Mouse (Mus musculus) stomach, embryonic 15.5 days (tissue): ENCODE measurements around the gene Por. TPM values are rescaled to one million over a fixed set of nuclear protein-coding genes. Genes with fewer than 3 reads are reported as not detected.

Source experiments
- ATAC-seq: fragments of 200-750 bp; cut with Nextera tagmentation; 2 replicates; pipeline ENCODE4 v1.8.0; 2017; ENCODE audit warnings: low read depth, moderate number of reproducible peaks, moderate TSS enrichment; ENCODE audit not compliant: insufficient read depth, low FRiP score
- H3K27ac ChIP-seq: fragments of 300-500 bp; sonication (generic); 2 replicates; pipeline ENCODE4 v1.5.1; 2015; ENCODE audit warnings: mild to moderate bottlenecking, inconsistent platforms
- H3K27me3 ChIP-seq: fragments of 300-500 bp; sonication (generic); replicated peaks from 2 replicates; pipeline ENCODE4 v1.6.1; 2015; ENCODE audit warnings: inconsistent platforms
- H3K36me3 ChIP-seq: fragments of 300-500 bp; sonication (generic); 2 replicates; pipeline ENCODE4 v1.6.1; 2015; ENCODE audit warnings: inconsistent platforms
- H3K4me1 ChIP-seq: fragments of 300-500 bp; sonication (generic); 2 replicates; pipeline ENCODE4 v1.6.1; 2015; ENCODE audit warnings: inconsistent platforms
- H3K4me2 ChIP-seq: fragments of 300-500 bp; sonication (generic); 2 replicates; pipeline ENCODE4 v1.6.1; 2015; ENCODE audit warnings: mild to moderate bottlenecking, inconsistent platforms
- H3K4me3 ChIP-seq: fragments of 300-500 bp; sonication (generic); replicated peaks from 2 replicates; pipeline ENCODE4 v1.5.1; 2015; ENCODE audit warnings: inconsistent platforms
- H3K9ac ChIP-seq: fragments of 300-500 bp; sonication (generic); 2 replicates; pipeline ENCODE4 v1.6.1; 2015; ENCODE audit warnings: inconsistent platforms
- H3K9me3 ChIP-seq: fragments of 300-500 bp; sonication (generic); 2 replicates; pipeline ENCODE4 v1.6.1; 2016; ENCODE audit warnings: inconsistent platforms
- WGBS: fragments of 180-500 bp; shearing (Covaris S2); methylation state at CpG from one replicate; pipeline ENCODE4 v1.1.7; 2015; 5-methylcytosine and 5-hydroxymethylcytosine counted together
- microRNA-seq: library from miRNA; unstranded; fragments of <30 nt; microRNA quantifications from one replicate; pipeline ENCODE4, GENCODE M21; 2016
- polyA plus RNA-seq: library from polyadenylated mRNA; unstranded; fragments of >200 nt; fragmentation: Nextera tagmentation; extraction: Ambion mirVana; gene quantifications from 2 replicates; pipeline ENCODE4 v1.2.1, GENCODE M21; 2015

The Por gene
- polyA plus RNA-seq, 1 experiment from 2014 or later: 101 TPM

DNA sequence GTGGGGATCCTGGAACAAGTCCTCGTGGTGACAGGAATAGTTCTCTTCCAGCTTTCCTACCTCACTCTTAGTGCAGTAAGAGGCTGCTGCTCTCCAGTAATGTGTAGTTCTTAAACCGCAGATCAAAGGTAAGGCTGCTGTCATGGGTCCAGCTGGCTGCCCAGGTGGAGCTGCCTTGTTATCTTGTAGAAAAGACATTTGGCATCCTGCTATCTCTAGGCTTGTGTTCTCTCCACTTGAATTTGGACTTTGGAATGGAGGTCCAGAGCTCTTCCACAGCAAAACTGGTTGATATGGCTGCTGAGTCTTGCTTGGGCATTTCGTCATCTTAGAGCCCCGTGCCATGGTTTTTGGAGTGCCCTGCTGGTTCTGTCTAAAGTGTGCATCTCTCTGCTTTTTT, 113.1 kb downstream of the Por start:
- ATAC-seq: no peak
- H3K9ac ChIP-seq: no peak overlapping the region
- no peaks in the 10 kb centered on the region for H3K27me3 ChIP-seq
- peaks cover 52% of the 10 kb centered on the region for H3K36me3 ChIP-seq
- no peaks in the 10 kb centered on the region for H3K9me3 ChIP-seq
- H3K27ac ChIP-seq: no peak overlapping the region
- H3K4me3 ChIP-seq: no peak overlapping the region
- H3K4me1 ChIP-seq: peaks cover 13% of the 10 kb centered on the region
- WGBS: 86% methylated on average over 4 of the region's 4 CpGs
- H3K4me2 ChIP-seq: no peak overlapping the region

Small RNAs within 50 kb of the gene (microRNA-seq; reads per million reads assigned to microRNA genes)
- gene Mir7034: 0.58 reads per million

Other genes starting within 250 kb of the Por start
- 23.3 and 23.8 TPM in 2 replicates for gene Hip1, start 124.9 kb upstream of the Por start, polyA plus RNA-seq
- gene Ccl26, start 106.5 kb upstream of the Por start, polyA plus RNA-seq: not detected in 2 replicates
- 6.7 and 9.5 TPM in 2 replicates for gene Ccl24, start 97.0 kb upstream of the Por start, polyA plus RNA-seq
- gene Rhbdd2, start 37.4 kb upstream of the Por start, polyA plus RNA-seq: 38.5 and 39.7 TPM in 2 replicates
- 43.9 and 45.5 TPM in 2 replicates for gene Tmem120a, start 74.4 kb downstream of the Por start, polyA plus RNA-seq
- gene Styxl1, start 108.4 kb downstream of the Por start, polyA plus RNA-seq: 0.30 and 0.36 TPM in 2 replicates
- gene Mdh2, start 108.4 kb downstream of the Por start, polyA plus RNA-seq: 496 and 553 TPM in 2 replicates
- gene Srrm3, start 136.9 kb downstream of the Por start, polyA plus RNA-seq: 2.9 and 4.2 TPM in 2 replicates
- gene Hspb1, start 217.9 kb downstream of the Por start, polyA plus RNA-seq: 291 and 451 TPM in 2 replicates